Mouse (Mus musculus) hindbrain, embryonic 16.5 days (tissue): ENCODE measurements at regions not wholly inside any gene's neighbourhood (a gene's known extent, or its start where the extent isn't known, plus 50 kb on each side); places are given as distances from the start of the nearest gene placed in this dataset.

Source experiments
- ATAC-seq: fragments of 200-750 bp; cut with Nextera tagmentation; 2 replicates; pipeline ENCODE4 v1.8.0; 2017; ENCODE audit warnings: moderate TSS enrichment, moderate library complexity
- H3K27ac ChIP-seq: fragments of 300-500 bp; sonication (generic); 2 replicates; pipeline ENCODE4 v1.5.1; 2014; ENCODE audit warnings: low read depth, mild to moderate bottlenecking, control low read depth, low read length, moderate library complexity
- H3K27me3 ChIP-seq: fragments of 300-500 bp; sonication (generic); replicated peaks from 2 replicates; pipeline ENCODE4 v1.6.1; 2014; ENCODE audit warnings: low read length; ENCODE audit not compliant: control insufficient read depth, insufficient read depth
- H3K36me3 ChIP-seq: fragments of 300-500 bp; sonication (generic); 2 replicates; pipeline ENCODE4 v1.6.1; 2014; ENCODE audit warnings: mild to moderate bottlenecking, low read length, moderate library complexity, mixed read lengths; ENCODE audit not compliant: control insufficient read depth, insufficient read depth
- H3K4me1 ChIP-seq: fragments of 300-500 bp; sonication (generic); 2 replicates; pipeline ENCODE4 v1.6.1; 2014; ENCODE audit warnings: low read depth, low read length; ENCODE audit not compliant: control insufficient read depth, insufficient read depth
- H3K4me2 ChIP-seq: fragments of 300-500 bp; sonication (generic); 2 replicates; pipeline ENCODE4 v1.6.1; 2014; ENCODE audit warnings: mild to moderate bottlenecking, low read length, control low read depth, moderate library complexity
- H3K4me3 ChIP-seq: fragments of 300-500 bp; sonication (generic); 2 replicates; pipeline ENCODE4 v1.5.1; 2014; ENCODE audit warnings: mild to moderate bottlenecking, low read length, control low read depth, moderate library complexity
- H3K9ac ChIP-seq: fragments of 300-500 bp; sonication (generic); 2 replicates; pipeline ENCODE4 v1.6.1; 2014; ENCODE audit warnings: low read depth, mild to moderate bottlenecking, control low read depth, low read length, moderate library complexity
- H3K9me3 ChIP-seq: fragments of 300-500 bp; sonication (generic); 2 replicates; pipeline ENCODE4 v1.6.1; 2014; ENCODE audit warnings: mild to moderate bottlenecking, low read length, moderate library complexity; ENCODE audit not compliant: control insufficient read depth
- WGBS: fragments of 180-500 bp; shearing (Covaris S2); extraction: QIAGEN DNeasy Blood & Tissue Kit; methylation state at CpG from one replicate; pipeline ENCODE4 v1.1.7; 2014; 5-methylcytosine and 5-hydroxymethylcytosine counted together

DNA sequence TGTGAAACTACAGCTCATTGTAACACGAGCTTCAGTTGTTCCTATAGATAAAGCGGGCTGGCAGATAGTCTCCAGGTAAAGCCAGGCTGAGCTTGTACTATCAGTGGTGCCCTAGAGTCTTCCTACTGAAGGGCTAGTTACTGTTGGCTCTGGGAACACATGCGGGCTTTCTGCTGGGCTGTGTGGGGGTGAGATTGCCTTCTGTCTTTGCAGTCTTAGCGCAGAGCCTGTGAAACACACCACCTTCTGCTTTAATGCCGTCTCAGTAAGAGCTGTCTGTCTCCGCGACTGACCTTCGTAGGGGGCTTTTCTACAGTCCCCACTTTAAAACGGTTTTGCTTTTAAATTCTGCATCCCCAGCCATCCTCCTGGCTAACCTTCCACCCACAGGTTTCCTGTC, 76.7 kb downstream of the Trim29 start:
- 65% methylated on average over 9 of the region's 9 CpGs for WGBS
- Histone ChIP-seq H3K9ac (no peak overlapping the region), H3K36me3 (no peaks in the 10 kb centered on the region), H3K9me3 (0 out of 2 replicates have a peak, but pooled peaks cover 2% of the 10 kb centered on the region), H3K4me3 (no peak overlapping the region), H3K4me2 (no peak overlapping the region), H3K27ac (no peak overlapping the region), H3K4me1 (peaks cover 4% of the 10 kb centered on the region; the same call in 1 of the 2 replicates), H3K27me3 (no peaks in the 10 kb centered on the region)
- no peak for ATAC-seq

DNA sequence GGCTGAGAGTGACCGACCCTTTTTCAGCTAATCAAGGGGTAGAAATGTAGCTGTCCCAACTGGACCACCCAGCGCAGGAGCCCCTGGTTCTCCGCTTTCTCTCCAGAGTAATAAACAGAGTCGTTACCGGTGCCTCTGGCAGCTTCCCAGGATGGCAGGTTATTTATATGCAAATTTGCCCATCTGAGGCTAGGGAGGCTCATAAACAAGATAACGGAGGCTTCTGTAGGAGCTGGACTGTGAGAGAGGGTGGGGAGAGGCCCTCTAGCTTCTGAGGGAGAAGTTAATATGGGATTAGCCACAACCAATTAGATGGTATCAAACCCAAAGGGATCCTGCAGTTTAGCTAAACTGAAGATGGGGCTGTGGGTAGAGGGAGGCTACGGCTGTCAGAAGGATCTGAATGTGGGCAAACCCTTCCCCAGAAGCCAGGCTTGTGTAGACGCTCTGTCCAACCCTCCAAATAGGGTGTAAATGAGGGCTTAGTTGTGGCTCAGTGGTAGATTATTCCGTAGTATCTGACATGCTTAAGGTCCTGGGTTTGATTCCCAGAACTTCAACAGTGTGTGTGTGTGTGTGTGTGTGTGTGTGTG, 78.9 kb downstream of the Trim29 start:
- no peak overlapping the region for H3K27ac ChIP-seq

DNA sequence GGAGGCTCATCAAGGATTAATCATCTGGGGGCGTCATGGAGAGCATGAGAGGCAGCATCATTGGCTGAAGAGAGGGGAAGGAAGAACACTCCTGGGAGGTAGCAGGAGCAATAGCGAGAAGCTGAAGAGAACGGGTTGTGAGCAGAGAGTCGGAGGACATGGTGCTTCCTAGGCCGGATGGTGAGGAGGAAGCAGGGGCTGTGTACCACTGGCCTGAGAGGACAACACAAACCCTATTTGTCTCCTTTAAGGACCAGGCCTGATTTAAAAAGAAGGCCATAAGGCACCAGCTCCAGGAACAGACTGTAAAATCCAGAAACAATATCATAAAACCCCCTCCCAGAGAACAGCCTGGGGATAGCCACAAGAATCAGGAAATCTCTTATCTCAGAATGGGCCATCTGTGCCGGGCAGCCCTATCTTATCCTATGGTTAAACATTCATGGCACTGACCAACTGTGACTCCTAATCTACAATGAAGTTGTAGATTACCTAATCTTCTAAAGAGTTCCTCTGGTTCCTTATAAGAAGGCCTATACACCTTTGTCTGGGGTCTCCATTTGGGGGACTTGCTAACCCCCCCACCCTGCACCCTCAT, 81.9 kb downstream of the Trim29 start:
- 83% methylated on average over 6 of the region's 6 CpGs for WGBS
- peaks cover 4% of the 10 kb centered on the region; the same call in 1 of the 2 replicates for H3K4me1 ChIP-seq
- H3K4me3 ChIP-seq: no peak overlapping the region
- H3K27me3 ChIP-seq: no peaks in the 10 kb centered on the region
- no peaks in the 10 kb centered on the region for H3K36me3 ChIP-seq
- no peak for ATAC-seq
- H3K27ac ChIP-seq: no peak overlapping the region
- H3K4me2 ChIP-seq: no peak overlapping the region
- H3K9me3 ChIP-seq: 0 out of 2 replicates have a peak, but pooled peaks cover 2% of the 10 kb centered on the region
- no peak overlapping the region for H3K9ac ChIP-seq

More for the DNA sequence above, 78.9 kb downstream of the Trim29 start:
- H3K9me3 ChIP-seq: 0 out of 2 replicates have a peak, but pooled peaks cover 2% of the 10 kb centered on the region
- no peak overlapping the region for H3K4me3 ChIP-seq
- 21% methylated on average over 9 of the region's 9 CpGs for WGBS
- H3K36me3 ChIP-seq: no peaks in the 10 kb centered on the region
- H3K4me1 ChIP-seq: peaks cover 4% of the 10 kb centered on the region; the same call in 1 of the 2 replicates
- no peaks in the 10 kb centered on the region for H3K27me3 ChIP-seq
- no peak overlapping the region for H3K9ac ChIP-seq
- ATAC-seq: 0 out of 2 replicates have a peak, but pooled peaks have one; percentile 52
- no peak overlapping the region for H3K4me2 ChIP-seq

DNA sequence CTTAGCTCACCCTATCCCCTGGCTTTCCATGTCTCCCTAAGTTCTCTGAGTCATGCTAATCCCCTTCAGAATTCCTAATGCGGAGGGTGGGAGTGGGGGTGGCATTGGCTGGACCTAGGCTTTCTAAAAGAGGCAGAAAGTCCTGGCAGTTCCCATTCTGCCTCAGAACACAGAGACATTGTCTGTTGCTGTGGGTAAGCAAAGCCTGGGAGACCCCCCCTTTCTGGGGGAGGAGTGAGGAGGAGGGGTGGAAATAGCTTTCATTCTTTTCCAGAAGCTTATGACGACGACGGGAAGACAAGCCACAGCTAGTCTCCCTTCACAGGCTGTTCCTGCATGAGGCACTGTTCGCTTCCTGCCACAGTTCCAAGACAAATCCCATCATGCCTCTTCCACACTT, 83.6 kb downstream of the Trim29 start:
- Histone ChIP-seq H3K27me3 (no peaks in the 10 kb centered on the region), H3K36me3 (no peaks in the 10 kb centered on the region), H3K9ac (no peak overlapping the region), H3K9me3 (0 out of 2 replicates have a peak, but pooled peaks cover 2% of the 10 kb centered on the region), H3K4me1 (peaks cover 3% of the 10 kb centered on the region; the same call in 1 of the 2 replicates), H3K27ac (no peak overlapping the region), H3K4me3 (no peak overlapping the region), H3K4me2 (no peak overlapping the region)
- ATAC-seq: peak; percentile 76
- WGBS: 52% methylated on average over 5 of the region's 5 CpGs

DNA sequence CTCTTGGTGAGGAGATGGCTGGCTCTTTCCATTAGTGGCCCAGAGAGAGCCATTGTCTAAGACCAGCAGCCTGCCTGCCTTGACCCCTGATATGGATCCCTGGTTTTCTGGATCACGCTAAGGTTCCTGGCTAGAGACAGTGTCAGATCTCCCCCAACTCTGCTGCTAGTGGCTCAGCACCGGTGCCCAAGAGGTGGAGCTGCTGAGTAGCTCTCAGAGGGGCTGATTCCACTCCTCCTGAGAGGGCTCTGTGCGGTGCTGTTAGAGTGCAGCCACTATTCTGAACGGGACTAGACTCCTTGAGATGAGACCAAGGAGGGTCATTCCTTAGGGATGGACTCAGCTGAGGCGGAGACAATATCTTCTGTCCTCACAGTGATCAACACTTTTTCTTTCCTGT, 84.6 kb downstream of the Trim29 start:
- Histone ChIP-seq H3K27me3 (no peaks in the 10 kb centered on the region), H3K9me3 (0 out of 2 replicates have a peak, but pooled peaks cover 2% of the 10 kb centered on the region), H3K9ac (no peak overlapping the region), H3K27ac (no peak overlapping the region), H3K4me2 (no peak overlapping the region), H3K4me1 (no peaks in the 10 kb centered on the region), H3K4me3 (no peak overlapping the region), H3K36me3 (no peaks in the 10 kb centered on the region)
- no peak for ATAC-seq
- WGBS: 53% methylated on average over 5 of the region's 5 CpGs

GRCm38 (mm10) chr9:43396566-43396965, 85.9 kb downstream of the Trim29 start:
- H3K9ac ChIP-seq: no peak overlapping the region
- H3K36me3 ChIP-seq: no peaks in the 10 kb centered on the region
- no peak overlapping the region for H3K4me2 ChIP-seq
- no peak overlapping the region for H3K27ac ChIP-seq
- no peak overlapping the region for H3K4me3 ChIP-seq
- no peak for ATAC-seq
- H3K27me3 ChIP-seq: no peaks in the 10 kb centered on the region
- H3K9me3 ChIP-seq: no peaks in the 10 kb centered on the region
- no peaks in the 10 kb centered on the region for H3K4me1 ChIP-seq

GRCm38 (mm10) chr9:43408493-43408892, 97.8 kb downstream of the Trim29 start:
- Histone ChIP-seq H3K36me3 (no peaks in the 10 kb centered on the region), H3K9me3 (no peaks in the 10 kb centered on the region), H3K27me3 (no peaks in the 10 kb centered on the region), H3K9ac (no peak overlapping the region), H3K4me1 (no peaks in the 10 kb centered on the region; the same call in 1 of the 2 replicates), H3K4me2 (no peak overlapping the region), H3K27ac (no peak overlapping the region), H3K4me3 (no peak overlapping the region)
- WGBS: 57% methylated on average over 6 of the region's 6 CpGs
- ATAC-seq: no peak

- Histone ChIP-seq H3K4me1 (no peaks in the 10 kb centered on the region; the same call in 1 of the 2 replicates), H3K27ac (no peak overlapping the region), H3K4me3 (no peak overlapping the region), H3K36me3 (no peaks in the 10 kb centered on the region), H3K4me2 (no peak overlapping the region), H3K9ac (no peak overlapping the region), H3K27me3 (no peaks in the 10 kb centered on the region), H3K9me3 (no peaks in the 10 kb centered on the region)
- WGBS: 65% methylated on average over 3 of the region's 3 CpGs
- ATAC-seq: no peak
Measured at GRCm38 (mm10) chr9:43412473-43412872, 101.8 kb downstream of the Trim29 start.

GRCm38 (mm10) chr9:43419993-43420715, 109.5 kb downstream of the Trim29 start:
- 17% methylated on average over 17 of the region's 17 CpGs for WGBS
- ATAC-seq: no peak
- Histone ChIP-seq H3K4me1 (no peaks in the 10 kb centered on the region), H3K4me2 (peak overlapping the region; percentile 20; the same call in 1 of the 2 replicates), H3K9me3 (no peaks in the 10 kb centered on the region), H3K36me3 (no peaks in the 10 kb centered on the region), H3K27ac (no peak overlapping the region), H3K9ac (0 out of 2 replicates have a peak overlapping the region, but pooled peaks have one; percentile 6), H3K27me3 (no peaks in the 10 kb centered on the region), H3K4me3 (no peak overlapping the region)
